Mouse (Mus musculus) E14TG2a.4 (cell line): Measurements from ENCODE around the gene Vmn2r92.
"Not testable (repeated sequence)": the region's sequence is repeated elsewhere in the genome, so short reads cannot be mapped to it uniquely, and the experiment has no call there.

Experiments
- CTCF ChIP-seq: conservative IDR thresholded peaks from 2 replicates; pipeline ENCODE4 v1.5.1; 2014; ENCODE audit warnings: low read length
- POU5F1 ChIP-seq: IDR thresholded peaks from 2 replicates; pipeline ENCODE4 v1.6.1; 2014; ENCODE audit warnings: low read length, borderline replicate concordance

GRCm38 (mm10) chr17:18151587-18151986 is at the start of gene Vmn2r92:
- not testable (repeated sequence) for TF ChIP-seq CTCF, POU5F1
